Mouse (Mus musculus) cerebellum, adult 2 months (tissue): ENCODE measurements around the gene Ssty2. TPM values are rescaled to one million over a fixed set of nuclear protein-coding genes. Genes with fewer than 3 reads are reported as not detected.
"Not testable (repeated sequence)": the region's sequence is repeated elsewhere in the genome, so short reads cannot be mapped to it uniquely, and the experiment has no call there.

ENCODE experiments used
- DNase-seq, 2 experiments: peaks; one replicate each; pipeline ENCODE4 v3.0.0; 2021
- H3K27ac ChIP-seq: fragments of 200-500 bp; 2 replicates; pipeline ENCODE4 v1.5.1; 2012; ENCODE audit warnings: low read length, control low read depth, inconsistent platforms; ENCODE audit not compliant: insufficient read depth
- H3K27me3 ChIP-seq: fragments of 200-500 bp; 2 replicates; pipeline ENCODE4 v1.6.1; 2012; ENCODE audit warnings: inconsistent platforms, mild to moderate bottlenecking, low read length, moderate library complexity; ENCODE audit not compliant: control insufficient read depth, insufficient read depth
- H3K4me1 ChIP-seq: fragments of 200-500 bp; 2 replicates; pipeline ENCODE4 v1.6.1; 2011; ENCODE audit warnings: low read length; ENCODE audit not compliant: control insufficient read depth, insufficient read depth
- H3K4me3 ChIP-seq: fragments of 200-500 bp; replicated peaks from 2 replicates; pipeline ENCODE3; 2011; ENCODE audit warnings: mild to moderate bottlenecking, low read depth, low read length, control low read depth; ENCODE audit not compliant: insufficient read depth
- WGBS: fragments of 180-500 bp; shearing (Covaris S2); methylation state at CpG from one replicate; pipeline ENCODE4 v1.1.7; 2018; 5-methylcytosine and 5-hydroxymethylcytosine counted together
- polyA plus RNA-seq: library from polyadenylated mRNA; depleted of rRNA; stranded (reverse); fragments of >200 nt; gene quantifications from 2 replicates; pipeline ENCODE4 v1.2.3, GENCODE M21; 2012; rRNA removed

The Ssty2 gene
- not detected in 2 replicates for polyA plus RNA-seq

DNA sequence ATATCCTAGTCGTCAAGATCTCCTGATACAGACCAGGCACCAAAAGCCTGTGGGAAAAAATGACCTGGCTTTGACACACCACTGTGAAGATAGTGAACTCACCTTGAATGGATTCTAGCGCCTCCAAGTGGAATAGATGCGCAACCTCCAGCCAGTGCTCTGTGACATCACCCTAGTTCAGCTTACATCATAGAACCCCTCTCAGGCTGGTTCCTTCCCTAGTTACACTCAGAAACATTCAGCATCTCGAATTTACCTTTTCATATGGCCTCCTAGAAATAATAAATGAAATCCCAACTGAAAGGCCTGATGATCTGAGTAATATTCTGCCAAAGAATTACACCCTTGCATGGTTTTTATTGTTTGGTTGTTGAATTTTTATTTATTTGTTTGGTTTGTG, at the start of gene Ssty2:
Ssty2 (minus strand) TSS at position 101 of the 400 bp plus-strand sequence.
- H3K27me3 ChIP-seq, H3K4me3 ChIP-seq, H3K27ac ChIP-seq, DNase-seq, H3K4me1 ChIP-seq: not testable (repeated sequence)
- no CpG with 5 or more reads among the region's 4 CpGs for WGBS
